Mouse (Mus musculus) thymus, postnatal 36 days (tissue): ENCODE measurements around the gene Gm9732.
"Not testable (repeated sequence)": the region's sequence is repeated elsewhere in the genome, so short reads cannot be mapped to it uniquely, and the experiment has no call there.

Experiments used
- DNase-seq, 2 experiments: peaks; one replicate each; pipeline ENCODE4 v3.0.0; 2022; ENCODE audit warnings: mixed read lengths in 2 of 2

The Gm9732 gene

GRCm38 (mm10) chr14:43274986-43275511 lies at the start of gene Gm9732:
Gene Gm9732, plus strand, starts transcription at chr14:43275036.
- not testable (repeated sequence) for DNase-seq

GRCm38 (mm10) chr14:43235204-43235603 lies 39.6 kb upstream of the Gm9732 start, which contains the start of gene Gm8122:
Gene Gm8122, minus strand, starts transcription at chr14:43235304.
- not testable (repeated sequence) for DNase-seq

GRCm38 (mm10) chr14:43237769-43238168 lies 37.1 kb upstream of the Gm9732 start:
- not testable (repeated sequence) for DNase-seq

- not testable (repeated sequence) for DNase-seq
Measured at GRCm38 (mm10) chr14:43249611-43250170, 25.1 kb upstream of the Gm9732 start.

- DNase-seq: not testable (repeated sequence)
Measured at GRCm38 (mm10) chr14:43250549-43251253, 24.1 kb upstream of the Gm9732 start.

- DNase-seq: not testable (repeated sequence)
Measured at GRCm38 (mm10) chr14:43256511-43256910, 18.3 kb upstream of the Gm9732 start.

GRCm38 (mm10) chr14:43258349-43258748 lies 16.5 kb upstream of the Gm9732 start, which contains the start of gene Gm8126:
Gene Gm8126, plus strand, starts transcription at chr14:43258649.
- DNase-seq: not testable (repeated sequence)

- not testable (repeated sequence) for DNase-seq
Measured at GRCm38 (mm10) chr14:43263421-43263820, 11.4 kb upstream of the Gm9732 start.

- DNase-seq: not testable (repeated sequence)
Measured at GRCm38 (mm10) chr14:43268521-43269084, 6.2 kb upstream of the Gm9732 start.

GRCm38 (mm10) chr14:43269211-43269610 lies 5.6 kb upstream of the Gm9732 start:
- not testable (repeated sequence) for DNase-seq

- not testable (repeated sequence) for DNase-seq
Measured at GRCm38 (mm10) chr14:43273161-43273560, 1.7 kb upstream of the Gm9732 start.

GRCm38 (mm10) chr14:43275752-43276151 lies 916 bp downstream of the Gm9732 start:
- not testable (repeated sequence) for DNase-seq

GRCm38 (mm10) chr14:43277468-43277867 lies 2.6 kb downstream of the Gm9732 start:
- not testable (repeated sequence) for DNase-seq

GRCm38 (mm10) chr14:43278146-43278545 lies 3.3 kb downstream of the Gm9732 start:
- DNase-seq: not testable (repeated sequence)

- DNase-seq: not testable (repeated sequence)
Measured at GRCm38 (mm10) chr14:43278681-43279080, 3.8 kb downstream of the Gm9732 start.

GRCm38 (mm10) chr14:43293503-43293902 lies 18.7 kb downstream of the Gm9732 start, which contains the start of gene Gm8127:
Gene Gm8127, minus strand, starts transcription at chr14:43293832.
- not testable (repeated sequence) for DNase-seq

GRCm38 (mm10) chr14:43319516-43319915 lies 44.7 kb downstream of the Gm9732 start:
- DNase-seq: not testable (repeated sequence)

- not testable (repeated sequence) for DNase-seq
Measured at GRCm38 (mm10) chr14:43328603-43329002, 53.8 kb downstream of the Gm9732 start.

- DNase-seq: not testable (repeated sequence)
Measured at GRCm38 (mm10) chr14:43331362-43331880, 56.6 kb downstream of the Gm9732 start.

- not testable (repeated sequence) for DNase-seq
Measured at GRCm38 (mm10) chr14:43337646-43338045, 62.8 kb downstream of the Gm9732 start.

GRCm38 (mm10) chr14:43347711-43348110 lies 72.9 kb downstream of the Gm9732 start, which contains the start of gene 1700001F09Rik:
Gene 1700001F09Rik, minus strand, starts transcription at chr14:43347811.
- not testable (repeated sequence) for DNase-seq

GRCm38 (mm10) chr14:43352944-43353343 lies 78.1 kb downstream of the Gm9732 start:
- DNase-seq: not testable (repeated sequence)
